Mouse (Mus musculus) myocyte (in vitro differentiated cells): Measurements from ENCODE around the gene Golga2.

ENCODE experiments used
- E2F4 ChIP-seq: IDR thresholded peaks from one replicate; pipeline ENCODE4 v1.6.1; 2011; ENCODE audit warnings: mild to moderate bottlenecking, control low read depth, moderate library complexity; ENCODE audit not compliant: insufficient read depth
- MAX ChIP-seq: IDR thresholded peaks from one replicate; pipeline ENCODE4 v1.6.1; 2011; ENCODE audit warnings: low read depth, mild to moderate bottlenecking, control low read depth
- POLR2A ChIP-seq: IDR thresholded peaks from one replicate; pipeline ENCODE4 v1.6.1; 2011; ENCODE audit warnings: low read depth, mild to moderate bottlenecking, control low read depth, moderate library complexity; ENCODE audit not compliant: insufficient read length
- POLR2AphosphoS2 ChIP-seq: IDR thresholded peaks from one replicate; pipeline ENCODE4 v1.6.1; 2011; ENCODE audit warnings: low read depth, control low read depth; ENCODE audit not compliant: insufficient read length
- REST ChIP-seq: IDR thresholded peaks from one replicate; pipeline ENCODE4 v1.6.1; 2011; ENCODE audit warnings: mild to moderate bottlenecking, control low read depth, moderate library complexity; ENCODE audit not compliant: insufficient read depth, insufficient read length
- SRF ChIP-seq: IDR thresholded peaks from one replicate; pipeline ENCODE4 v1.6.1; 2011; ENCODE audit warnings: low read depth; ENCODE audit not compliant: control insufficient read depth, insufficient read length
- USF1 ChIP-seq: IDR thresholded peaks from one replicate; pipeline ENCODE4 v1.6.1; 2011; ENCODE audit warnings: low read depth, mild to moderate bottlenecking, control low read depth, moderate library complexity

DNA sequence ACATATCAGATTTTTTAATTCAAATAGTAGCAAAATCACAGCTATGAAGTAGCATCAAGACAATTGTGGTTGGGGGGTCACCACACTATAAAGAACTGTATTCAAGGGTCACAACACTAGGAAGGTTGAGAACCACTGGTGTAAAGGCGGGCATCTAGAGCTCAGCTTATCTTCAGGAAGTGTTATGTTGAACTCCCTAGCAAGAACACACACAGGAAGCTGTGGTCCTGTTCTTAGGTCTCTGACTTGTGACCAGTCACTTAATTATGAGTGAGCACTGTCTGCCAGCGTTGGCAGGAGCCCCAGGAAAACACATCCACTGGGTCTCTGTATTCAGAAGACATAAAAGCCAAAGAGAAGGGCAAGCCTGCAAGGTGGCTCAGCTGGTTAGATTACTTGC lies 4.9 kb upstream of the Golga2 start:
- TF ChIP-seq USF1 (no peak), POLR2AphosphoS2 (no peak), REST (no peak), E2F4 (no peak), POLR2A (no peak), SRF (no peak), MAX (no peak)
